Mouse (Mus musculus) liver, postnatal 0 days (tissue): ENCODE data around the gene Vmn1r15.

Experiments
- CTCF ChIP-seq: sonication (generic); IDR thresholded peaks from 2 replicates; pipeline ENCODE4 v1.5.1; 2016; ENCODE audit warnings: antibody characterized with exemption, low read depth
- EP300 ChIP-seq: IDR thresholded peaks from 2 replicates; pipeline ENCODE4 v1.6.1; 2016; ENCODE audit warnings: antibody characterized with exemption, low read depth, mild to moderate bottlenecking

- TF ChIP-seq EP300 = no peak
- no peak for TF ChIP-seq CTCF
Observed at GRCm38 (mm10) chr6:57231386-57231785, 26.4 kb upstream of the Vmn1r15 start, which contains the start of gene Vmn1r14.
